Mouse (Mus musculus) neural tube, embryonic 12.5 days (tissue): ENCODE results near the gene Atp1b4. TPM values are rescaled to one million over a fixed set of nuclear protein-coding genes. Genes with fewer than 3 reads are reported as not detected.

Experiments used
- polyA plus RNA-seq: library from polyadenylated mRNA; unstranded; fragments of >200 nt; fragmentation: Nextera tagmentation; extraction: Ambion mirVana; gene quantifications from 2 replicates; pipeline ENCODE4 v1.2.1, GENCODE M21; 2016

Atp1b4 gene
- polyA plus RNA-seq, 1 experiment from 2014 or later, result 0.04 TPM

Other genes starting within 250 kb of the Atp1b4 start
- not detected in 2 replicates for gene Rhox10, start 249.7 kb upstream of the Atp1b4 start, polyA plus RNA-seq
- gene Rhox11, start 231.0 kb upstream of the Atp1b4 start, polyA plus RNA-seq, result not detected in 2 replicates
- not detected in 2 replicates for gene Rhox12, start 205.3 kb upstream of the Atp1b4 start, polyA plus RNA-seq
- not detected in 2 replicates for gene Rhox13, start 195.0 kb upstream of the Atp1b4 start, polyA plus RNA-seq
- 7.1 and 7.3 TPM in 2 replicates for gene Zbtb33, start 126.4 kb upstream of the Atp1b4 start, polyA plus RNA-seq
- 28.0 and 32.0 TPM in 2 replicates for gene Tmem255a, start 63.7 kb upstream of the Atp1b4 start, polyA plus RNA-seq
- 67.0 and 72.6 TPM in 2 replicates for gene Lamp2, start 140.3 kb downstream of the Atp1b4 start, polyA plus RNA-seq